Mouse (Mus musculus) adrenal gland, adult (tissue): Measurements from ENCODE around the gene Nisch.

Source experiments
- DNase-seq, 2 experiments: peaks; one replicate each; pipeline ENCODE4 v3.0.0; 2022 to 2023; ENCODE audit warnings: low spot score in 1 of 2; ENCODE audit not compliant: inconsistent age in 2 of 2

The Nisch gene

GRCm38 (mm10) chr14:31216846-31217245, at the start of gene Nisch:
Gene Nisch (minus strand): TSS chr14:31216946.
- DNase-seq: no peak

- no peak for DNase-seq
Measured at GRCm38 (mm10) chr14:31260932-31261331, 44.2 kb upstream of the Nisch start.

GRCm38 (mm10) chr14:31260374-31260773, 43.6 kb upstream of the Nisch start:
- no peak for DNase-seq

DNA sequence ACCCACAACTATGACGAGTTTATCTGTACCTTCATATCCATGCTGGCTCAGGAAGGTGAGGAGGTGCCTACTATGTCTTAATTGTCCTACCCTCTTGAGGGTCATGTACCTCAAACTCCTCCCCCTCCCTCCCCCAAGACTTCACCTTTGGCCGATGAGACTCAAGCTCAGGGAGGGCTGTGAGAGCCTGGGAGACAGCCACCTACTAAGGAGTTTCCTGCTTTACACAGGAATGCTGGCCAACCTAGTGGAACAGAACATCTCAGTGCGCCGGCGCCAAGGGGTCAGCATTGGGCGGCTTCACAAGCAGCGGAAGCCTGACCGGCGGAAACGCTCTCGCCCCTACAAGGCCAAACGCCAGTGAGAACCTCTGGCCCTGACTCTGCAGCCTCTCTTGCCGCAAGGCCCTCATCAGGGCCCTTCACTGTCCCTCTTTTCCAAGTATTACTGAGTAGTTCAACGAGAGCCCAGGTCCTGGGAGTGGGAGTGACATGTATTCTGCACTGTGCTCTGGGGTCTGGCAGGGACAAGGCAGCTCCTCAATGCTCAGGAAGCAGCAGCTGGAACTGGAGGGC, 41.8 kb upstream of the Nisch start:
- DNase-seq: no peak

GRCm38 (mm10) chr14:31252091-31252490, 35.3 kb upstream of the Nisch start:
- DNase-seq: no peak

- no peak for DNase-seq
Measured at GRCm38 (mm10) chr14:31251626-31252025, 34.9 kb upstream of the Nisch start.

DNA sequence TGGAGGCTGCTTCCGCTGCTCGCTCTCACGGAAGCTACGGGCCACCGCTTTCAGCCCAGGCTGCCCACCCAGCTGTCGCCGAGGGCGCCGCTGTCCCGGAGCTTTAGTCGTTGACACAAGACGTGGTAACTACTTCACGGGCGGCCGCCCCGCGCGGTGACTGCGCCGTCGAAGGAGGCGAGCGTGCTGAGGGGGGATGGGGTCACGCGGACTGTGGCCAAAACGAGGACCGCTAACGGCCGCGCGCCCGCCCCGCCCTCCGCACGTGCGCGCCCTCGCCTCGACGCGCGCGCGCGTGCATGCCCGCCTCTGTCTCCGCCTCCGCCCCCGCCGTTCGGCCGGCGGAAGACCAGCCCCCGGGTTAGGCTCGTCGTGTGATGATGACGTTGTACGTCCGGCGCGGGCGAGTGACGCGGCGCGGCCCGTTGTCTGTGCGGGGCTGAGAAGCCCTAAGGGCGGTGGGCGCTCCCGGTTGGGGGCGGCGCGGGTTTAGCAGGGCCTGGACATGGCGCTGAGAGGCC, 34.4 kb upstream of the Nisch start, which contains the start of the genes Phf7 and Bap1:
Gene Phf7 (minus strand): TSS at position 234 of the 521 bp plus-strand sequence.
Gene Bap1 (plus strand): TSS at position 367 of the 521 bp plus-strand sequence.
- DNase-seq: peak; percentile 95 to 98

DNA sequence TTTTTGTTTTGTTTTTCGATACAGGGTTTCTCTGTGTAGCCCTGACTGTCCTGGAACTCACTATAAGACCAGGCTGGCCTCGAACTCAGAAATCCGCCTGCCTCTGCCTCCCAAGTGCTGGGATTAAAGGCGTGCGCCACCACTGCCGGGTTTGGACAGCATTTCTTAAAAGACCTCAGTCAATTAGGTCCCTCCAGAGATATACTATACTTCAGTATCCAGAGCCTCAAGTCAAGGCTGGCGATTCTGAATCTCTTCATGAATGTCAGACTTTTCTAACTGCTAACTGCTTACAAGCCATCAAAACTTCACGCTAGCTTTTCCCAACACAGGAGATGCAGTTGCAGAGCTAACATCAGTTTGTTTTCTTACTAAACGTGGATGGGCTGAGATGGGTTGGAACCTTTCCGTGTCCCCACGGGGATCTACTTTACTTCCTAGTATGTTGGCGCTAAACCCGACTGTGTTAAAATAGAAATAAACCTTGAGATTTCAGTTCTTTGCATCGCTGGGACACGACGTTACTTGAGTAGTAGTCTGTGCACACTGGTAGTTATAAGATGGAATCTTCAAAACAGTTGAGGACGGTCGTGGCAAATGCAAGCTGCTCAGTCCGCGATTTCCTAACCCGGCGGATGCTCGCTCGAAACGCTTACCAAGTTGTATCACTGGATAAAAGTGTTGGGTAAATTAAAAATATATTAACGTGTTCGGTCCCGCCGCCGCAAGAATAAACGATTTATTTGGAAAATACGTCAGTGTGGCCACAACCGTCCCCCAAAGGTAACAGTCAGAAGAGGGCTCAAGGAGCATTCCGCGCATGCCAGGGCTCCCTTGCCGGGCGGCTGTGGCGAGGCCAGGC, 33.7 kb upstream of the Nisch start:
- DNase-seq: no peak

DNA sequence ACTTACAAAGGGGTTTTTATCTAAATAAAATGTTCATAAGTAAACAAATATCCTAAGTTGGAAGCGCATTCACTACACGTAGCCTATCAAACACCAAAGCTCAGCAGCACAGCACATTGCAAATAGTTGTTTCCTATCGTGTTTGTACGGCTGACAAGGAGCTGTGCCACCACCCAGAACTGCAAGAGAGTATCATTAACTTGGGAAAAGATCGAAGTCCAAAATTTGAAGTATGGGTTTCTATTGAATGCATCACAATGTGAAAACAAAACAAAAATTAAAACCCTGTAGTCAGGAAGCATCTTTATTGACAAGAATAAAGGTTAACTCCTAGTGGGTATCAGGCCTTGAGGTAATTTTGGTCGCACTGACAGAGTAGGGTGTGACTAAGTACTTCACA, 31.6 kb upstream of the Nisch start:
- DNase-seq: no peak

DNA sequence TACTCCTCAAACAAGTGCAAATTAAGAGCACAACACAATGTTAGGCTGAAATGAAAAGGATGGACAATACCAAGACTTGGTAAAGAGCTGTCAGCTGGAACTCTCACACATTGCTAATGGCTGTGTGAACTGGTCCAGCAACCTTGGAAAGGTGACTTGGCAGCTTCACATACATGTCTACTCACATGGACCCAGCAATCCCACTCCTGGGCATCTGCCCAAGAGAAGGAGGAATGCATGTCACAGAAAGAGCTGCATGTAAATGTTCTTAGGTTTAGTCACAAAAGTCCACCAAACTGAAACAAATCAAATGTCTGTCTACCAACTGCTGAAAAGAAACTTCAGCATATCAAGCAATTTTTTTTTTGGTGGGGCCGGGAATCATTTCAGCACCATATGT, 29.2 kb upstream of the Nisch start:
- DNase-seq: no peak

DNA sequence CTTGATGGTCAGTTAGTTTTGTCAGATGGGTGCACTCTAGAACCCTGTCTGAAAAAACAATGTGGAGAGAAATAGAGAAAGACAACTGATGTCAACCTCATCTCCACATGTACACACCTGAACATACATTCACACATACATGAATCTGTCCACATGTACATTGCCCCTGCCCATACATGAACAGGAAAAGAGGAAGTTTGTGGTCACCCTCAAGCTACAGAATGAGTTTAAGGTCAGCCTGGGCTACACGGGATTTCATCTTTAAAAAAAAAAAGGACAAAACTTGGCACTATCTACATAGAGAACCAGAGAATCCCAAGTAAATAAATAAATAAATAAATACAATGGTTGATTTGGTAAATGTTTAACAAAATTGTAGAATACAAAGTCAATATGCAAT, 28.0 kb upstream of the Nisch start:
- DNase-seq: no peak

DNA sequence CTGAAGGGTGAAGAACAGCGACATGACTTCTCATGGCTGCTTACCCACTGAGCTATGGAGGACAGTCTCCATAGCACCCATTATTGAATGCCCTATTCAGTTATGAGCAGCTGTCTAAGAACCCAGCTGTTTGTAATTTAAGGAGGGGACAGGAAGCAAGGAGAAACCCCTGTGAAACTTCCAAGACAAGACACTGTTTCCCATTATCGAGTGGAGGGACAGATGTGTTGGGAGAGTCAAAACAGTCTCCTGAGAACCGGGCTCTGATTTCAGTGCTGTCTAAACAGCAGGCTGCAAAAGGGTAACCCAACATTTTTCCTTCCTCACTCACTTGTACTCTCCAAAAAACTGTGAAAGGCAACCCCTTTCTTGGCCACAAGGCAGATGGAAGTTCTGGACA, 23.8 kb upstream of the Nisch start:
- DNase-seq: no peak

- peak; percentile 45 to 83 for DNase-seq
Measured at GRCm38 (mm10) chr14:31237101-31237882, 20.5 kb upstream of the Nisch start.

DNA sequence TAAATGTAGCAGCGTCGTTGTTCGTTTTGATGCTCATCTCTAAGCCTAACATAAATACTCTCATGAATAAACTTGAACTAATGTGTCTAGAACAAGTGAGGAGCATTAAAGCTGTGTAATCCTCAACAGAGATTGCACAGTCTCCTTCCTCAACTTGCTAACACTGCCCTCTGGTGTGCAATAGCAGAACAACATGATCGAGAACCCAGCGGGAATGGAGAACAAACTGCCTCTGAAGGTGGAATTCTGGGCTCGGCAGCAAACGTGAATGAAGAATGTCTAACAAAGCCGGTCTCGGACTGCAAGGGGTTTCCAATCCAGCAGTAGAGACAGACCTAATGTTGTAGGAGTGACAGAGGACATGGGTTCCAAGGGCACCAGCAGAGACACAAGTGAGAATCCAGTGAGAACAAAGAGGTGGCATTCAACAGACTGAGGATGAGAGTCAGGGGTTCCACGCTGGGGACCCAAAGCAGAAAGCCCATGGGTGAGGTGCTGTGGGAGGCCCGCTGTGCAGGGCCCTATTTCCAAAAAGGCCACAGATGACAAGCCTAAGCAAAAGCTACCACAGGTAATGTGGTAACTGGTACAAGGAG, 17.3 kb upstream of the Nisch start:
- DNase-seq: peak; percentile 73 to 93

DNA sequence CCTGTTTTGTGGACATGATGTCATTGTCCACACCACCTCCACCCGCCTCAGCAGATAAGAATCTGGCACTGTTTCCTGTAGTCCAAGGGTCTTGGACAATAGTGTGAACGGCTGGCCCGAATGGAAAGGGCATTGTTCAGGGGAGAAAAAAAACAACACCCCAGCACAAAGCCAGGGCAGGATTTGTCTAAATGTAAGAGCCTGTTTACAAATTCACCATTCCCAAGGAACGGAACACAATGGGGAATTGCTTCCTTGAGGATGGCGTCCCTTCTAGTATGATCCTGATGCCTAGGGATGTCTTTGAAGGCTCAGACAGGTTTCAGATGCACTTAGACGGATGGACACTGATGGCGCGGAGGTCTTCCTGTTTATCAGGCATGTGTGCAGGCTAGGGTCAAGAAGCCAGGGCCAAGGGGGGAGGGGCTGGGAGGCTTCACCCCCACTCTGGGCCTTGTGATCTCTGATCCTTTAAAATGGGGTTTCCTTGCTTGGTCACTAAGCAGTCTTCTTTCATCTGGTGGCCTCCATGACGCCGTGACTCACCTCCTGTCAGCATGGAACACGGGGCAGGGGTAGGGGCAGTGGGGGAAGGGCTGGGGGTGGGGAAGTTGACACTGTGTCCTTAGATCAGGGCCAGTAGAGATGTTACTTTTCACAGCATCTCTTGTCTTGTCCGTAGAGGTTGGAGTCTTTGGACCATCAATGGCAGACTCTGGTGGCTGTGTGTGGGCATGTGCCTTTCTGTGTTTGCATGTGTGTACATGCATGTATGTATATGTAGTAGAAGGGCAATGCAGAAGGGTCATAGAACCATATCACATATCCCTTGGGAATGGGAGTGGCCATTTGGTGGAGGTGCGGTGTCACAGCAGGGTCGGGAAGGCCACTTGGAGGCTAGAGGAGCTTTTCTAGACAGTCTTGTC, 16.6 kb upstream of the Nisch start:
- peak; percentile 42 to 71 for DNase-seq

DNA sequence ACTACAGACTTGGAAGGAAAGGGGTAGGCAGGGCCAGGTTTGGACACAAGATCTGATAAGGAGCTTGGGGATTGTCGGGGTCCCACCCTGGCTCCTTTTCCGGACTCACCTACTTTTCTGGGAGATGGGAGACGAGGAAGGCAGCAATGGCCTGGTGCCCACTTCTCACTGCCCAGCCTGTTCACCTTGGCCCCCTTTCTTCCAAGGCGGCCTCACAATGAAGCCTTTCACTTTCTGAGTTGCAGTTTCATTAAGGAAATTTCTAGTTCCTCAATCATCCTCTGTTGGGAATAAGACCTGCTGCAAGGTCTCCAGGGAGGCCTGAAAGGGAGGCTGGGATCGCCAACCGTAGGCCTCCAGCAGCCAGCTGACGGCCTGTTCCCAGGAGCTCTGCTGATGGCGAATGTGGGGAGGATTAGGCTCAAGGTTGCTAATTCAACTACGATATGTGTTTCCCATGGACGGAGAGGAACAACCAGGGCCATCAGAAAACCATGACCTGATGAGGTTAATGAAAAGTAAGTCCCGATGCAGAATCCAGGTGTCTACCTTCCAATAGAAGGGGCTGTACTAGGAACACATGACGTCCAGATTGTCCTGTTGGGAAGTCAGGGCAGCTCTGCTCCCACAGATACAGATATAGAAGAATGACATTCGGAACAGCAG, 15.8 kb upstream of the Nisch start:
- peak in 1 of 2 experiments; percentile 67 for DNase-seq

DNA sequence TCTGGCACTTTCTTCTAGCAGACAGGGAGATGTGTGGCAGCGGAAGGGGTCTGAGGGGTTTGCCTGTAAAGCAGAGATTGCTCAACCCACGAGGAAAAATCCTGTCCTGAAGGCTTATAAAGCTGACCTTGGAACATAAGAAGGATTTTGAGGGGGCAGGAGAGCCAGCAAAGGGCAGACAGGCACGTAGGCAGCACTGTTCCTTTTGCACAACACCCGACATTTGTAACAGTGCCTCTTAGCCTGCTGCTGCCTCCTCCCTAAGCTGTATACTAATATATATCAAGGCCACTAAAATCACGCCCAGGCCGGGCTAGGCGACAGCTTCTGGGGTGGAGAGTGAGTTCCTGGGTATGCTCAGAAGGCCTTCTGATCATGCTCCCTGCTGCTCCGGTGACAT, 13.7 kb upstream of the Nisch start:
- peak in 1 of 2 experiments; percentile 46 for DNase-seq

GRCm38 (mm10) chr14:31228234-31228633, 11.5 kb upstream of the Nisch start:
- peak in 1 of 2 experiments; percentile 58 for DNase-seq

DNA sequence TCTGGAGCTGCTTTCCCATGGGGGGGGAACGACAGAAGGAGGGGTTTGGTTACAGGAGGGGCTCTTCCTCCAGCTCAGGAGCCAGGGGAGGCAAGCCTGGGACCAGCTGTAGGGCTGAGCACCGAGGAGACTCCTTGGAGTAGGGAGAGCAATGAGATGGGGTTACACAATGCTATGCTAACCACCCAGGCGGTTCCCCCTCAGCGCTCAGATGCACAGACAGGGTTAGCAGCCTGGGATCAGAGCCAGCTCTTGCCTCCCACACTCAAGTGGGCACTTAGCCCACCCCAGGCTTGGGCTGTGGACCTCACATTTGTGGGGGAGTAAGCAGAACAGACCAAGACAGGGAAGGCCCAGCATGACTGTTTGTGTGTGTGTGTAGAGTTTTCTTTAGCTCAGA, 10.2 kb upstream of the Nisch start:
- DNase-seq: peak in 1 of 2 experiments; percentile 25
